Mouse (Mus musculus): ENCODE measurements at regions not wholly inside any gene's neighbourhood (a gene's known extent, or its start where the extent isn't known, plus 50 kb on each side); places are given as distances from the start of the nearest gene placed in this dataset.

DNA sequence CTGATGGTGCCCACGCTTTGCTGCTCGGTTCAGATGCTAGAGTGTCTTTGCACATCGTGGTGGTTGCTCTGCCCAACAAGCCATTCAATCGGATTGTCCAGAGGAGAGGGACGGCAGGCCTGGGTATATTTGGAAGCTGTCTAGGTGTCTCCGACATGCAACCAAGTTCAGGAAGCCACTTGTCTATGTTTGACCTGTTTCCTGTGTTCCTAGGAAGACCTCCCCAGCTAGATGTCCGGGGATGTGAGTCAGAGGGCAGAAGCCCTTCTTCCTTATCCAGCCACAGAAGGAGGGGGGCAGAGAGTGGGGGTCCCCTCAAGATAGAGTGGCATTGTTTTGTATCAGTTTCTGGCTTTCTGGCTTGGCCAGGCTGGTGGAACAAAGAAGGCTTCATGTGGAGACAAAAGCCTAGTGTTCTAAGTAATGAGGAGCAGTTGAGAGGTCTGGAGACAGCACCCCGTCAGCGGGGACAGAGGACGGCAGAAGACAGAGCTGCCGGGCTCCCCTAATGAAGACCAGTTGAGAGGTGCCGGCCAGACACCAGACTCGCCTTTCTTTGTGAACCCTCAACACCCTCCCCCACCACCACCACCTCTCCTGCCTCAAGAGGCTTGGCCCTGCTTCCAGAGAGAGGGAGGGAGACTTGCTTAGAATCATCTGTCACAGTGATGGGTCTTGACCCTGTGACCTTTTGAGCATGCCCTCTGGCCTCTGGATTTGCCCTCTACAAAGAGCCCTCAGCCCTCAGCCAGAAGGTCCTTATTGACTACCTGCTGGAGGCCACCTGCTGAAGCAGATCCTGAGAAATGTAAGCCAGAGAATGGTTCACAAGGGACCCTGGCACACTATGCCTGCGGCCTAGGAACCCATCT lies 207.6 kb upstream of the Tbx3 start:
- Histone ChIP-seq H3K4me2 (replicated peaks) (no peak overlapping the region), H3K36me3 (no peaks in the 10 kb centered on the region), H3K4me3 (no peak overlapping the region), H3K27me3 (no peaks in the 10 kb centered on the region), H3K27ac (replicated peaks) (no peak overlapping the region), H3K9me3 (no peaks in the 10 kb centered on the region), H3K4me1 (no peaks in the 10 kb centered on the region), H3K9ac (replicated peaks) (no peak overlapping the region)
- no peak for ATAC-seq (ENCODE audit: low FRiP score, low read depth)
- 59% methylated on average over 14 of the region's 14 CpGs for WGBS

DNA sequence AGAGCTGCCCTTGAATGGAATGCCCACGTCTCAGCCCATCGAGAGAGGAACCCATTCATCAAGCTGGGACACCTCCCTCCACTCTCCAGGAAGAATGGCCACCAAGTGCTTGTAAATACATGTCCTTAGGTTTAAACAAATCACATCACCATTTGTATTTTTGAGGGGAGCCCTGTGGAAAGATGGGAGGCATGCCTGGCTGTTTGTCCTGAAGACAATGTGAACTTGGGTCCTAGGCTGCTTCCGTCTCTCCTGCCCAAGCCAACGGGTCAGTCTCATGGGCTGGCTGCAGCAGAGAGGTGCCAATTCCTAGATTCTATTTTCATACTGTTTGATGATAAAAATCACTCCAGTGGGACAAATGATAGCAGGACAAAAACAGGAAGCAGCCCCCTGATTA lies 205.9 kb upstream of the Tbx3 start:
- 89% methylated on average over 4 of the region's 4 CpGs for WGBS
- Histone ChIP-seq H3K4me3 (no peak overlapping the region), H3K4me2 (replicated peaks) (no peak overlapping the region), H3K36me3 (no peaks in the 10 kb centered on the region), H3K27ac (replicated peaks) (no peak overlapping the region), H3K4me1 (no peaks in the 10 kb centered on the region), H3K27me3 (no peaks in the 10 kb centered on the region), H3K9ac (replicated peaks) (no peak overlapping the region), H3K9me3 (no peaks in the 10 kb centered on the region)
- no peak for ATAC-seq (ENCODE audit: low FRiP score, low read depth)

DNA sequence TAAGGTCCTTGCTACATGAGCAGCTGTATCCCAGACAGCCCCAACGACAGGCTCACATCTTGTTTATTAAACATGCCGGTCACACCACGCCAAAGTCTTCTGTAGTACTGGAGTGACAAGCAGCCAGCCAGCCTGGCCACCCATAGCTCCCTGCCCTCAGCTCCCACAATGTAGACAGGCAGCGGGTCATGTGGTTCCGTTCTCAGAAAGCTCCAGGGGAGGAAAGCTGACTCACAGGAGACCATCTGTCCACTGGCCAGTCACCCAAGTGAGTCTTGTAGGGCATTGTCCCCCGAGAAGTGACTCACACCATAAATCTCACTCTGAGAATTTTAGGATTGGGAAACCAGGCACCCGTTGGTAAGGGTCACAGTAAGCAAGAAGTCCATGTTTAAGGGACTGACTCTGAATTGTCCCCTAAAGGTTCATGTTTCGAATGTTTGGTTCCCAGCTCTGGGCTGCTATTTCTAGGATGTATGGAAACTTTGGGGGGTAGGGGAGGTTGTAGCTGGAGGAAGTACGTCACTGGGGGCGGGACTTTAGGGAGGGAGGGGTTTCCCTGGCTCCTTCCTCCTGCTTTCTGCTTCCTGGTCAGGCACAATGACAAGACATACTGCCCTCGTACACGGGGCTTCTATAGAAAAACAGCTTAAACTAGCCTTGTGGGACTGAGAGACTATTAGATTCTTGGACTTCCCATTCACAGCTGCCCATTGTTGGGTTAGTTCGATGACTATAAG lies 203.0 kb upstream of the Tbx3 start:
- no peak overlapping the region for H3K4me2 ChIP-seq (replicated peaks)
- no peak overlapping the region for H3K4me3 ChIP-seq
- H3K27ac ChIP-seq (replicated peaks) = no peak overlapping the region
- no peak overlapping the region for H3K9ac ChIP-seq (replicated peaks)
- H3K9me3 ChIP-seq = no peaks in the 10 kb centered on the region
- no peak for ATAC-seq (ENCODE audit: low FRiP score, low read depth)
- H3K4me1 ChIP-seq = no peaks in the 10 kb centered on the region
- 85% methylated on average over 13 of the region's 13 CpGs for WGBS
- no peaks in the 10 kb centered on the region for H3K36me3 ChIP-seq
- no peaks in the 10 kb centered on the region for H3K27me3 ChIP-seq

DNA sequence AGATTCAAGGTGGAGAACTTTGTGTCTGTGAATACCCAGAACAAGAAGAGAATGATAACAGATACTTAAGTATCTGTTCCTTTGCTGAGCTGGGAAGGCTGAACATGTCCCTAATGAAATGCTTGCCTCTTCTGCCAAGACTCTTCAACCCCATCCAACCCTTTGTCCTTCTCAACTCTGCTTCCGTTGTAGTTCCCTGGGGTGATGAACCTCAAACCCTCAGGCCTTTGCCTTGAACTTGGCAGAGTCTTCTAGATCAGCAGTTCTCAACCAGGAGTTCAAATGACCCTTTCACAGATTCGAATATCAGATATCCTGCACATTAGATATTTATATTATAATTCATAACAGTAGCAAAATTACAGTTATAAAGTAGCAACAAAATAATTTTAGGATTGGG lies 192.5 kb upstream of the Tbx3 start:
- peaks cover 5% of the 10 kb centered on the region; the same call in 1 of the 2 replicates for H3K4me1 ChIP-seq
- no peak overlapping the region for H3K27ac ChIP-seq (replicated peaks)
- H3K4me2 ChIP-seq (replicated peaks) = no peak overlapping the region
- 86% methylated on average over 2 of the region's 2 CpGs for WGBS
- no peaks in the 10 kb centered on the region for H3K27me3 ChIP-seq
- ATAC-seq (ENCODE audit: low FRiP score, low read depth) = no peak
- no peaks in the 10 kb centered on the region for H3K9me3 ChIP-seq
- H3K4me3 ChIP-seq = no peak overlapping the region
- no peak overlapping the region for H3K9ac ChIP-seq (replicated peaks)
- H3K36me3 ChIP-seq = no peaks in the 10 kb centered on the region

DNA sequence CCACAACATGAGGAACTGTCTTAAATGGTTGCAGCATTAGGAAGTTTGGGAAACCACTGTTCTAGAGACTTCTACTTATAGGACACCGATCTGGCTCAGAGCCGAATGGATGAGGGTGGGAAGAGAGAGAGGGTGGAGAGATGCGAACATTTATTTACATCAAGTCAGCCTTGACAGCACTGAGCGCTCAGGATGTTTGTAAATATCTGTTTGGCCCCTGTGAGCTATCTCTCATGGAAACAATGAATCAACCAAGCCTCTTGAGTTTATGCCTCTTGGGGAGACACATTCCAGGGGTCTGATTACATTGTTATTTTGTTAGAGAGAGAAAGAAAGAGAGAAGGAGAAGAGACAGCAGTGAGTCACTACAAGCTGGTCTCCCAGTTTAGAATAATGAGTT lies 192.1 kb upstream of the Tbx3 start:
- WGBS = 87% methylated on average over 4 of the region's 4 CpGs
- no peaks in the 10 kb centered on the region for H3K9me3 ChIP-seq
- H3K27ac ChIP-seq (replicated peaks) = no peak overlapping the region
- H3K4me1 ChIP-seq = peaks cover 5% of the 10 kb centered on the region; the same call in 1 of the 2 replicates
- no peaks in the 10 kb centered on the region for H3K36me3 ChIP-seq
- no peaks in the 10 kb centered on the region for H3K27me3 ChIP-seq
- no peak for ATAC-seq (ENCODE audit: low FRiP score, low read depth)
- no peak overlapping the region for H3K4me3 ChIP-seq
- H3K9ac ChIP-seq (replicated peaks) = no peak overlapping the region
- H3K4me2 ChIP-seq (replicated peaks) = no peak overlapping the region

DNA sequence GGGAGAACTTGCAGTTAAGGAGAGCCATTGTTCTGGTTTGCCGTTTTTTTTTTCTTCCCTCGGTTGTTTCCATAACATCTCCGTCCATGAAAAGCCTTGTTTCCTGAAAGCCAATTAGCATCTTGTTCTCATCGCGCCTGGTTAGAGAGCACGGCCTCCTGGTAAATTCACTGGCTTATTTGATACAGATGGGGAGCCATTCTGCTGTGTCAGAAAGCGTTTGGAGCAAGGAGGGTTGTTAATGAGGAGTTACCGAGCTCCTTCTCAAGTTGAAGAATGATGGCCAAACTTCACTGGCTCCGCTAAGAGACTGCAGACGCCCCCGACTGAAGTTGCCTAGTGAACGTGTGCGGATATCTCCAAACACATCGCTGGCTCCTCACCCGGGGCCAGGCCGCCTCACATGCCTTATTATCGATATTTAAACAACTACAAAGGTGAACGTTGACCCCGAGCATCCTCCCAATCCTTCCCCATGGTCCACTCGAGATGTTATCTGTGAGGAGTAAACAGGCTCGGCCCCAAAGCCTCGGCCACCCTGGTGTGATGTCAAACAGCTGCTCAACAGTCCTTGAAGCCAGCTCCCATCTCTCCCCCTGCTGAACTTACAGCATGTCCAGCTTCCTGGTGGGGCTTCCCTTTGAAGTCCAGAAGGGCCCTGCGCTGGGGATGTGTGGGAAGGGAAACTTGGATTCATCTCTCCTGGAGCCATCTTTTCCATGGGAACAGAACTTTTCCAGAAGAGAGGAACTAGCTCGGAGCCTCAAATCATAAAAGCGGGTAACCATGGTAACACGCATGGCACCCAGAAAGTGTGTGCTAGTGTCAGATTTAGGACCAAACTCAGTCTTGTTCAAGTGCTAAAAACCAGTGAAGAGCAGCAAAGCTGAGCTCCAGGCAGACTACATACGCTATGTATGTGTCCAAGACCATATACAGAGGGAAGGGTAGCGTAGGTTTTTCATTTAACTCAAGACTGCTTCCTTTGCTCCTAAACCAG lies 190.0 kb upstream of the Tbx3 start:
- H3K36me3 ChIP-seq = no peaks in the 10 kb centered on the region
- no peak overlapping the region for H3K27ac ChIP-seq (replicated peaks)
- no peaks in the 10 kb centered on the region for H3K27me3 ChIP-seq
- H3K9me3 ChIP-seq = no peaks in the 10 kb centered on the region
- no peak overlapping the region for H3K4me3 ChIP-seq
- no peak for ATAC-seq (ENCODE audit: low FRiP score, low read depth)
- H3K9ac ChIP-seq (replicated peaks) = no peak overlapping the region
- WGBS = 71% methylated on average over 28 of the region's 28 CpGs
- peaks cover 5% of the 10 kb centered on the region; the same call in 1 of the 2 replicates for H3K4me1 ChIP-seq
- H3K4me2 ChIP-seq (replicated peaks) = no peak overlapping the region

DNA sequence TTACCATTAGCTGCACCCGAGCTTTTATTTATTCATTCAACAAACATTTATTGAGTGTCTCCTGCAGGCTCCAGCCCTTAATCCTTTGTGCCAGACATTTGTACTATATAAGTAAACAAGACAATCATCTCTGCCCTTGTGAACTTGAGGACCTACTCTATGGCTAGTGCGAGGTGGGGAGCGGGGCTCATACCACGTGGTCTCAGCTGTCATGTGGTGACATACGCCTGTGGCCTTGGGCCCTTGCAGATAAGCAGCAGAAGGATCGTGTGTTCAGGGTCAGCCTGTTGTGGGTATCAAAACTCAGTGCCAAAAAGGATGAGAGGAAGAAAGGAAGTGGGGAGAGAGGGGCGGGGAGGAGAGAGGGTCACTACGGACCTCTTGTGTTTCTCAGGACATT lies 186.8 kb upstream of the Tbx3 start:
- 89% methylated on average over 8 of the region's 8 CpGs for WGBS

DNA sequence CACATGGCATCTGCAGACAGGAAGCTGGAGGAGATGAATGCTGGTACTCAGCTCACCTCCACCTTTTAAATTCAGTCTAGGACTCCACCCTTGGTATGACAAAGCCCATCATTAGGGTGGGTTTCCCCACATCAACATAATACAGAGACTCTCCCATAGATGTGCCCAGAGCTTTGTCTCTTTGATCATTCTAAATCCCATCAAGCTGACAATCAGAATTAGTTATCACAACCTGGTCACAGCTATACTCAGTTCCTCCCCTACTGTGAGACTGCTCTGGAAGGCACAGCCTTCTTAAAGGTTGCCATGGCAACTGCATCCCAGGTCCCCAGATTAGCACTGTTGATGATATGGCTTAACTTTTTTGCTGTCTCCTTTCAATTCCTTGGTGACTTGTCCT lies 184.3 kb upstream of the Tbx3 start:
- no peaks in the 10 kb centered on the region for H3K9me3 ChIP-seq

More for the DNA sequence above, 186.8 kb upstream of the Tbx3 start:
- Histone ChIP-seq H3K27ac (replicated peaks) (no peak overlapping the region), H3K9me3 (no peaks in the 10 kb centered on the region), H3K9ac (replicated peaks) (no peak overlapping the region), H3K4me2 (replicated peaks) (no peak overlapping the region), H3K4me1 (peaks cover 5% of the 10 kb centered on the region; the same call in 1 of the 2 replicates), H3K27me3 (no peaks in the 10 kb centered on the region), H3K36me3 (no peaks in the 10 kb centered on the region), H3K4me3 (no peak overlapping the region)
- no peak for ATAC-seq (ENCODE audit: low FRiP score, low read depth)

DNA sequence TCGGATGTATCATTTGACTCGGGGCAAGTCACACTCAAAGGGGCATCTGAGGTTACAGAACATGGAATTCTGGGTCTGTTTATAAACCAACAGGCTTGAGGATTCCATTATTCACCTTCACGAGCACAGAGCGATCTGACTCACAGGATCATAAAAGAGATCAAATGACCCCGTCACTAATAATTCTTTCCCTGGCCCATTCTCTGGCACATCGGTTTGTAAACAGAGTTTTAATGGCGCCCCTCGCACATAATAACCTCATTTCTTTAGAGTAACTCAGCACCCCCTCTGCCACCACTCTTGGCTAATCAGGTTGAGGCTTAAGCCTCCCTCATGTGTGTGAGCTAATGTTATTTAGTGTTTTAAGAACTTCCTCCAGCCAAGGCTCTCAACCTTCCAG lies 183.3 kb upstream of the Tbx3 start:
- Histone ChIP-seq H3K4me3 (no peak overlapping the region), H3K27me3 (no peaks in the 10 kb centered on the region), H3K4me2 (replicated peaks) (no peak overlapping the region), H3K4me1 (no peaks in the 10 kb centered on the region), H3K9me3 (no peaks in the 10 kb centered on the region), H3K36me3 (no peaks in the 10 kb centered on the region), H3K27ac (replicated peaks) (no peak overlapping the region), H3K9ac (replicated peaks) (no peak overlapping the region)
- WGBS = 85% methylated on average over 8 of the region's 8 CpGs
- ATAC-seq (ENCODE audit: low FRiP score, low read depth) = no peak

More for the DNA sequence above, 184.3 kb upstream of the Tbx3 start:
- H3K4me2 ChIP-seq (replicated peaks) = no peak overlapping the region
- ATAC-seq (ENCODE audit: low FRiP score, low read depth) = no peak
- H3K4me1 ChIP-seq = no peaks in the 10 kb centered on the region
- no peak overlapping the region for H3K9ac ChIP-seq (replicated peaks)
- no peaks in the 10 kb centered on the region for H3K27me3 ChIP-seq
- no peaks in the 10 kb centered on the region for H3K36me3 ChIP-seq
- no peak overlapping the region for H3K27ac ChIP-seq (replicated peaks)
- no peak overlapping the region for H3K4me3 ChIP-seq

DNA sequence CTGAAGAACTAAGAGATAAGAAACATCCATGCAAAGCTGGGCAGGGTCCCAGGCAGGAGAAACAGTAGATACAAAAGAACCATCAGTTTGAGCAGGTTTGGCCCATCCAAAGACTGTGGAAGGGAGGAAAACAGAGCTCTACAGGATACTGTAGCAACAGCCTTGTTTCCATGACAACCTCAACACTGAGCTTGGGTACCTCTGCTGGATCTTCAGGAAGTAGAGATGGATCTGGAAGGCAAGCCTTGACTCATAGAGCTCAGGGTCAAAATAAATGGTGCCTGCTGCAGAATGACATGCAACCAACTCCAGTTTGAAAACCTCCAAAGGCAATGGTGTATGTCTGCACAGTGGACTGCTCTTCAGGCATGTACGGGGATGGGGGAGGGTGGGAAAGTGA lies 173.0 kb upstream of the Tbx3 start:
- no peaks in the 10 kb centered on the region for H3K9me3 ChIP-seq
- no peaks in the 10 kb centered on the region for H3K4me1 ChIP-seq
- H3K36me3 ChIP-seq = no peaks in the 10 kb centered on the region
- no peaks in the 10 kb centered on the region for H3K27me3 ChIP-seq
- no peak for ATAC-seq (ENCODE audit: low FRiP score, low read depth)
- no peak overlapping the region for H3K4me2 ChIP-seq (replicated peaks)
- no peak overlapping the region for H3K4me3 ChIP-seq
- WGBS = 93% methylated on average over 1 of the region's 1 CpGs
- no peak overlapping the region for H3K27ac ChIP-seq (replicated peaks)
- no peak overlapping the region for H3K9ac ChIP-seq (replicated peaks)

DNA sequence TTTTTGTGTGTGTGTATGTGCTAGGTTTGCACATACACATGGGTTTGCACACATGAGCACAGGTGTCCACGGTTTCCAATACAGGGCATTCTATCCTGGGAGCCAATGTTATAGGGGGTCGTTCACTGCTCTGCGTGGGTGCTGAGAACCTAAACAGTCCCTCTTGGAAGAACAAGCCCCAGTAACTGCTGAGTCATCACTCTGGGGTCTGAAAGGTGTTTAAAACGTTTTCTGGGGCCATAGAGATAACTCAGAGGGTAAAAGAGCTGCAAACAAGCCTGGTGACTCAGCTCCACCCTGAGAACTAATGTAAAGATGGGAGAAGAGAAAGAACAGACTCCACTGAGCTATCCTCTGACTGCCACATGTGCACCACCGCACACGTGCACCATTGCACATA lies 172.0 kb upstream of the Tbx3 start:
- no peak overlapping the region for H3K4me3 ChIP-seq
- H3K4me1 ChIP-seq = no peaks in the 10 kb centered on the region
- no peaks in the 10 kb centered on the region for H3K27me3 ChIP-seq
- no peak overlapping the region for H3K27ac ChIP-seq (replicated peaks)
- H3K36me3 ChIP-seq = no peaks in the 10 kb centered on the region
- WGBS = 71% methylated on average over 6 of the region's 6 CpGs
- H3K4me2 ChIP-seq (replicated peaks) = no peak overlapping the region
- ATAC-seq (ENCODE audit: low FRiP score, low read depth) = no peak
- H3K9me3 ChIP-seq = no peaks in the 10 kb centered on the region
- H3K9ac ChIP-seq (replicated peaks) = no peak overlapping the region

Measured in midbrain, embryonic 12.5 days (tissue).